Mouse (Mus musculus) heart, embryonic 16.5 days (tissue): ENCODE data around the gene Patl2. TPM values are rescaled to one million over a fixed set of nuclear protein-coding genes. Genes with fewer than 3 reads are reported as not detected.

Experiments
- ATAC-seq: fragments of 200-750 bp; cut with Nextera tagmentation; replicated peaks from 2 replicates; pipeline ENCODE4 v1.8.0; 2017; ENCODE audit warnings: moderate number of reproducible peaks; ENCODE audit not compliant: insufficient read depth, low FRiP score; ENCODE audit errors: extremely low read depth
- H3K27ac ChIP-seq: fragments of 300-500 bp; sonication (generic); 2 replicates; pipeline ENCODE4 v1.5.1; 2014; ENCODE audit warnings: mild to moderate bottlenecking, low read length, control low read depth, moderate library complexity
- H3K27me3 ChIP-seq: fragments of 300-500 bp; sonication (generic); 2 replicates; pipeline ENCODE4 v1.6.1; 2014; ENCODE audit warnings: low read length, mixed read lengths; ENCODE audit not compliant: control insufficient read depth, insufficient read depth
- H3K36me3 ChIP-seq: fragments of 300-500 bp; sonication (generic); 2 replicates; pipeline ENCODE4 v1.6.1; 2014; ENCODE audit not compliant: control insufficient read depth, insufficient read depth
- H3K4me1 ChIP-seq: fragments of 300-500 bp; sonication (generic); 2 replicates; pipeline ENCODE4 v1.6.1; 2014; ENCODE audit warnings: low read length, mixed read lengths; ENCODE audit not compliant: control insufficient read depth, insufficient read depth
- H3K4me2 ChIP-seq: fragments of 300-500 bp; sonication (generic); 2 replicates; pipeline ENCODE4 v1.6.1; 2014; ENCODE audit warnings: low read depth, mild to moderate bottlenecking, control low read depth, low read length
- H3K4me3 ChIP-seq: fragments of 300-500 bp; sonication (generic); 2 replicates; pipeline ENCODE4 v1.5.1; 2014; ENCODE audit warnings: mild to moderate bottlenecking, control low read depth, low read length
- H3K9ac ChIP-seq: fragments of 300-500 bp; sonication (generic); 2 replicates; pipeline ENCODE4 v1.6.1; 2014; ENCODE audit warnings: low read length, control low read depth
- H3K9me3 ChIP-seq: fragments of 300-500 bp; sonication (generic); replicated peaks from 2 replicates; pipeline ENCODE4 v1.6.1; 2016; ENCODE audit warnings: low read length; ENCODE audit not compliant: control insufficient read depth
- WGBS: fragments of 180-500 bp; shearing (Covaris S2); extraction: QIAGEN DNeasy Blood & Tissue Kit; methylation state at CpG from one replicate; pipeline ENCODE4 v1.1.7; 2014; 5-methylcytosine and 5-hydroxymethylcytosine counted together
- polyA plus RNA-seq: library from polyadenylated mRNA; unstranded; fragments of >200 nt; fragmentation: Nextera tagmentation; extraction: Ambion mirVana; gene quantifications from 2 replicates; pipeline ENCODE4 v1.2.1, GENCODE M21; 2015

Gene Patl2
- polyA plus RNA-seq, 1 experiment from 2014 or later = 0.18 TPM

DNA sequence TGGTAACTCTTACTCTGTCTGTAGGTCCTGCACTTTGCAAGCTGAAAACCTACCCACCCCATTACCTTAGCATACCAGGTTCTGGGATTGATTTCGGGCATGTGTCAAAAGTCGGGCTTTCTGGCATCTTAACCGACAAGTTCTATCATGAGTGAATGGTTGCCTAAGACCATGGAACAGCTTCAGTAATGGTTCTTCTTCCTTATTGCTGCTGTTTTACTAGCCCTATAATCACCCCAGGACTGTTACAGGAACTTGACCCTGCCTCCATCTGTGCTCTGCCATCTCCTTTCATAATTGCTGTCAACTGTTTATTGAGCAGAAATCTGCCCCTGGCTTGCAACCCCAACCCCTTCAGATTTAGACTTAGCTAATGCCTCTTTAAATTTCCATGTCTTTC, 762 bp upstream of the Patl2 start:
- 97% methylated on average over 3 of the region's 3 CpGs for WGBS
- Histone ChIP-seq H3K4me2 (no peak overlapping the region), H3K27me3 (no peaks in the 10 kb centered on the region), H3K4me1 (no peaks in the 10 kb centered on the region), H3K9me3 (no peaks in the 10 kb centered on the region), H3K36me3 (no peaks in the 10 kb centered on the region), H3K9ac (no peak overlapping the region), H3K4me3 (no peak overlapping the region), H3K27ac (no peak overlapping the region)
- no peak for ATAC-seq

DNA sequence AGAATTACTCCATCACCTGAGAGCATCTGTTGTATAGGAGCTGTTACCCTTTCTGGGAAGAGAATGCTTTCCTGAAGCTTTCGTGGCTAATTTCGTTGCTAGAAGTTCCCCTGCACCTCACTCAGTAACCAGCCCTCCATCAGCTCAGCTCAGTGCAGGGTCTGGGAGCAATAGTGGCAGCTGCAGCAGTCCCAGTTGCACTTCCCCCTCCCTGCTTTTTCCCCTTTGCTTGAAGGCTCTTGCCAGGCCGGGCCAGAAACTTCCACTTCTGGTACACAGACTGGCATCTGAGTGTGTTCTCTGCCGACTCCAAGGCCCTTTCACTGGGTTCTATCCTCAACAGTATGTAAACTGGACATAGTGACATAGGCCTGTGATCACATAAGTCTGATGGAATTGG, 903 bp downstream of the Patl2 start:
- 77% methylated on average over 4 of the region's 4 CpGs for WGBS
- H3K4me1 ChIP-seq = no peaks in the 10 kb centered on the region
- no peak overlapping the region for H3K4me2 ChIP-seq

DNA sequence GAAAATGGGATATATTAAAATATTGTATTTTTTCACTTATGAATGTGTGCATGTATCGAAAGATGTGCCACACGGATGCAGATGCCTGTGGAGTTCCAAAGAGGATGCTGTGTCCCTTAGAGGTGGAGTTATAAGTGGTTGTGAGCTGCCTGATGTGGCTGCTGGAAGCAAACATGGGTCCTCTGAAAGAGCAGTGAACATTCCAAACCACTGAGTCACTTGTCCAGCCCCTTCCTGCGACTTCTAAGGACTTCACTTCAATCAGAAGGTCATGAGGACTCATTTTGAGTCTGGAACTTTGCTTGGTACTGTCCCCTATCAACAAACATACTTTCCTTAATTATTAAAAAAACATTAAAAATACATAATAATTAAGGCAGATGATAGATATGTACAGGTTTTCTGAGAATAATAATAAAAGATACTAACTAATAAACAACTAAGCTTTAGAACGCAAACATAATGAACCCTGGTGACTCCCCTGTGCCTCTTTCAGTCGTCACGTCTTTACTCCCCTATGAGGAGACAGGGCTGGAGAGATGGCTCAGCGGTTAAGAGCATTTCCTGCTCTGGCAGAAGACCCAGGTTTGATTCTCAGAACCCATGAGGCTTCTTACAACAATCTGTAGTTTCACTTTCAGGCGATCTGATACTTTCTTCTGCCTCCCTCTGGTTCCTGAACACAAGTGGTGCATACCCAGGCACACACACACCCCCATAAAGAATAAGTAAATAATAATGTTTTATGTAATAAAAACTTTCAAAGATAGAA, 5.8 kb downstream of the Patl2 start:
- no peak overlapping the region for H3K4me2 ChIP-seq
- no peak for ATAC-seq
- H3K36me3 ChIP-seq = no peaks in the 10 kb centered on the region
- WGBS = 60% methylated on average over 8 of the region's 8 CpGs
- H3K27me3 ChIP-seq = no peaks in the 10 kb centered on the region
- H3K27ac ChIP-seq = no peak overlapping the region
- no peak overlapping the region for H3K9ac ChIP-seq
- H3K4me3 ChIP-seq = no peak overlapping the region
- H3K4me1 ChIP-seq = no peaks in the 10 kb centered on the region
- no peaks in the 10 kb centered on the region for H3K9me3 ChIP-seq

More for the DNA sequence above, 903 bp downstream of the Patl2 start:
- Histone ChIP-seq H3K27ac (no peak overlapping the region), H3K9ac (no peak overlapping the region), H3K9me3 (no peaks in the 10 kb centered on the region), H3K4me3 (no peak overlapping the region), H3K27me3 (no peaks in the 10 kb centered on the region), H3K36me3 (no peaks in the 10 kb centered on the region)
- ATAC-seq = no peak

DNA sequence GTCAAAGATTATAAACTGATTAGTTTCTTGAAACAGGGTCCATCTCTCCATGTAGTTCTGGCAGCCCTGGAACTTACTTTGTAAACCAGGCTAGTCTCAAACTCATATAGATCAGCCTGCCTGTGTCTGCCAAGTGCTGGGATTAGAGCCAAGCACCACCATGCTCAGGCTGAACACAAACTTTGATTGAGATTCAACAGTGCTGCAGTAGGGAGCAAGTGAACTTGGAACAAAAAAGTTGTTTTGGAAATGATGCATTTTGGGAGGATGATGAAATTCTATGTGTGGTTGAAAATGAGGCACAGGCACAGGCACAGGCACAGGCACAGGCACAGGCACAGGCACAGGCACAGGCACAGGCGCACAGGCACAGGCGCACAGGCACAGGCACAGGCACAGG, 13.8 kb downstream of the Patl2 start:
- ATAC-seq = no peak
- WGBS = 100% methylated on average over 2 of the region's 2 CpGs

DNA sequence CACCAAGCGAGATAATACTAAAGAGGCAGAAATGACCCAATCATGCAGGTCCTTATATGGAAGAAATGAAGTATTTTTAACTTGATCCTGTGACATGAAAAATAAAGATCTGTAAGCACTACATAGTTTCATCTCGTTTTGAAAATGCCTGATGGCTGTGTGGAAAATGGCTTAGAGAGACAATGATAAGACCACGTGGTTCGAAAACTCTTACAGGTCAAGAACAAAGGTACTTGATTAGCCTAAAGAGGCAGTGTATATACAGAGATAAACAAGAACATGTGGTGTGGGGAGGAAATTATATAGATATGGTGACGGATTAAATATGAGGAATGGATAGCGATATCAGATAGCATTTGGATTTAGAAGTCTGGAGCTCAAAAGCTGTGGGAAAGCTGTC, 14.7 kb downstream of the Patl2 start:
- Histone ChIP-seq H3K9me3 (no peaks in the 10 kb centered on the region), H3K4me3 (no peak overlapping the region), H3K27ac (no peak overlapping the region), H3K9ac (no peak overlapping the region), H3K27me3 (no peaks in the 10 kb centered on the region), H3K4me1 (no peaks in the 10 kb centered on the region), H3K4me2 (no peak overlapping the region), H3K36me3 (no peaks in the 10 kb centered on the region)
- no peak for ATAC-seq
- 66% methylated on average over 6 of the region's 6 CpGs for WGBS

More for the DNA sequence above, 13.8 kb downstream of the Patl2 start:
- Histone ChIP-seq H3K4me3 (no peak overlapping the region), H3K36me3 (no peaks in the 10 kb centered on the region), H3K27ac (no peak overlapping the region), H3K4me2 (no peak overlapping the region), H3K9ac (no peak overlapping the region), H3K9me3 (no peaks in the 10 kb centered on the region), H3K4me1 (no peaks in the 10 kb centered on the region), H3K27me3 (no peaks in the 10 kb centered on the region)

DNA sequence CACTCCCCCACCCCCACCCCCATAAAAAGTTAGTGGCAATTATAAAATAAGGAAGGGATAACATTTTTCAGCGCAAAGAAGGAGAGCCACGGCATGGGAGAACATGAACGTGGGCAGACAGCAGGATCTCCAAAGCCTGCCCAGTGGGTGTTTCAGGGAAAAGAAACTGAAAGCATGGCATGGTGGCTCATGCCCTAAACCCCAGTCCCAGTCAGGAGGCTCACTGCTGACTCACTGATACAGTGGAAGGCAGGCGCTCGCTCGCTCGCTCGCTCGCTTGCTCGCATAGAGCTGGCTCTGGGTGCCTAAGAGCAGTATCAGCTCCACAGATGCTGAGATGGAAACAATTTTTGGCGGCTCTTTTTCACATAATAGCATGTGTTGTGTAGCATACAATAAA, 21.7 kb downstream of the Patl2 start:
- H3K27ac ChIP-seq = peak overlapping the region; percentile 36; the same call in 1 of the 2 replicates
- 75% methylated on average over 11 of the region's 11 CpGs for WGBS
- ATAC-seq = no peak
- H3K9ac ChIP-seq = no peak overlapping the region
- H3K36me3 ChIP-seq = no peaks in the 10 kb centered on the region
- H3K4me2 ChIP-seq = no peak overlapping the region
- no peaks in the 10 kb centered on the region for H3K27me3 ChIP-seq
- no peak overlapping the region for H3K4me3 ChIP-seq
- peaks cover 8% of the 10 kb centered on the region for H3K4me1 ChIP-seq
- H3K9me3 ChIP-seq = no peaks in the 10 kb centered on the region

- peaks cover 11% of the 10 kb centered on the region for H3K4me1 ChIP-seq
- no peak for ATAC-seq
- H3K27me3 ChIP-seq = no peaks in the 10 kb centered on the region
- H3K27ac ChIP-seq = peak overlapping the region; percentile 36; the same call in 1 of the 2 replicates
- H3K4me2 ChIP-seq = no peak overlapping the region
- no peak overlapping the region for H3K9ac ChIP-seq
- H3K36me3 ChIP-seq = no peaks in the 10 kb centered on the region
- WGBS = 73% methylated on average over 13 of the region's 13 CpGs
- H3K4me3 ChIP-seq = no peak overlapping the region
- H3K9me3 ChIP-seq = no peaks in the 10 kb centered on the region
Observed at GRCm38 (mm10) chr2:122163430-122164195, 22.4 kb downstream of the Patl2 start.

GRCm38 (mm10) chr2:122162529-122162928, 23.5 kb downstream of the Patl2 start:
- ATAC-seq = no peak
- no peaks in the 10 kb centered on the region for H3K9me3 ChIP-seq
- peaks cover 17% of the 10 kb centered on the region for H3K4me1 ChIP-seq
- no peaks in the 10 kb centered on the region for H3K36me3 ChIP-seq
- no peak overlapping the region for H3K4me2 ChIP-seq
- no peaks in the 10 kb centered on the region for H3K27me3 ChIP-seq
- no peak overlapping the region for H3K4me3 ChIP-seq
- no peak overlapping the region for H3K9ac ChIP-seq
- no peak overlapping the region for H3K27ac ChIP-seq
- WGBS = 81% methylated on average over 2 of the region's 2 CpGs

GRCm38 (mm10) chr2:122161542-122161941, 24.4 kb downstream of the Patl2 start:
- Histone ChIP-seq H3K36me3 (no peaks in the 10 kb centered on the region), H3K4me2 (peak overlapping the region; percentile 30; the same call in 1 of the 2 replicates), H3K4me3 (0 out of 2 replicates have a peak overlapping the region, but pooled peaks have one; percentile 5), H3K27me3 (no peaks in the 10 kb centered on the region), H3K27ac (peak overlapping the region; percentile 33), H3K9me3 (no peaks in the 10 kb centered on the region), H3K9ac (no peak overlapping the region), H3K4me1 (peaks cover 17% of the 10 kb centered on the region)
- 17% methylated on average over 4 of the region's 4 CpGs for WGBS
- ATAC-seq = peak; percentile 39; the same call in 1 of the 2 replicates
